Mouse (Mus musculus) T-cell, adult 2 months (primary cell): ENCODE measurements around the gene Olfr725.

Source experiments
- DNase-seq: peaks from one replicate; pipeline ENCODE4 v3.0.0; 2022; ENCODE audit warnings: low spot score

Gene Olfr725

GRCm38 (mm10) chr14:50040275-50040674, at the start of gene Olfr725:
Gene Olfr725 (minus strand): TSS chr14:50040375.
- DNase-seq: no peak

- no peak for DNase-seq
Observed at GRCm38 (mm10) chr14:50062733-50063104, 22.5 kb upstream of the Olfr725 start.

GRCm38 (mm10) chr14:50061955-50062732, 22.0 kb upstream of the Olfr725 start:
- DNase-seq: no peak

GRCm38 (mm10) chr14:50061590-50061954, 21.4 kb upstream of the Olfr725 start:
- no peak for DNase-seq

- DNase-seq: no peak
Observed at GRCm38 (mm10) chr14:50061179-50061578, 21.0 kb upstream of the Olfr725 start.

GRCm38 (mm10) chr14:50032041-50032440, 8.1 kb downstream of the Olfr725 start:
- DNase-seq: no peak

- no peak for DNase-seq
Observed at GRCm38 (mm10) chr14:50031356-50031755, 8.8 kb downstream of the Olfr725 start.

- no peak for DNase-seq
Observed at GRCm38 (mm10) chr14:50026371-50026770, 13.8 kb downstream of the Olfr725 start.
